Mouse (Mus musculus) gastrocnemius, postnatal 25 days (tissue): ENCODE data around the gene Gm4792. TPM values are rescaled to one million over a fixed set of nuclear protein-coding genes. Genes with fewer than 3 reads are reported as not detected.

Experiments
- total RNA-seq, 2 experiments: library from RNA; stranded (reverse); gene quantifications; 1 replicate in 1 of 2; 2 replicates in 1 of 2; pipeline ENCODE4 v1.2.3; 2021

Gm4792 gene
- total RNA-seq, 2 experiments from 2014 or later: not detected

Other genes with a start within 250 kb of the Gm4792 start
- 1 to 10 TPM; 5.4 to 6.1 TPM for gene Nr2c1, start 150.7 kb downstream of the Gm4792 start, total RNA-seq
- 100 to 1,000 TPM; 580 to 612 TPM for gene Ndufa12, start 100.0 kb downstream of the Gm4792 start, total RNA-seq
- gene Tmcc3, start 13.2 kb upstream of the Gm4792 start, total RNA-seq: 10 to 100 TPM; 18.3 to 18.8 TPM